Mouse (Mus musculus) cerebellum, postnatal 36 days (tissue): ENCODE measurements around the gene Mxi1.
A peak's percentile ranks its signal among the peaks of the same experiment; 100 is the strongest.

Experiments used
- DNase-seq, 2 experiments: peaks; one replicate each; pipeline ENCODE4 v3.0.0; 2021 to 2022; ENCODE audit warnings: mixed read lengths in 2 of 2

The Mxi1 gene

DNA sequence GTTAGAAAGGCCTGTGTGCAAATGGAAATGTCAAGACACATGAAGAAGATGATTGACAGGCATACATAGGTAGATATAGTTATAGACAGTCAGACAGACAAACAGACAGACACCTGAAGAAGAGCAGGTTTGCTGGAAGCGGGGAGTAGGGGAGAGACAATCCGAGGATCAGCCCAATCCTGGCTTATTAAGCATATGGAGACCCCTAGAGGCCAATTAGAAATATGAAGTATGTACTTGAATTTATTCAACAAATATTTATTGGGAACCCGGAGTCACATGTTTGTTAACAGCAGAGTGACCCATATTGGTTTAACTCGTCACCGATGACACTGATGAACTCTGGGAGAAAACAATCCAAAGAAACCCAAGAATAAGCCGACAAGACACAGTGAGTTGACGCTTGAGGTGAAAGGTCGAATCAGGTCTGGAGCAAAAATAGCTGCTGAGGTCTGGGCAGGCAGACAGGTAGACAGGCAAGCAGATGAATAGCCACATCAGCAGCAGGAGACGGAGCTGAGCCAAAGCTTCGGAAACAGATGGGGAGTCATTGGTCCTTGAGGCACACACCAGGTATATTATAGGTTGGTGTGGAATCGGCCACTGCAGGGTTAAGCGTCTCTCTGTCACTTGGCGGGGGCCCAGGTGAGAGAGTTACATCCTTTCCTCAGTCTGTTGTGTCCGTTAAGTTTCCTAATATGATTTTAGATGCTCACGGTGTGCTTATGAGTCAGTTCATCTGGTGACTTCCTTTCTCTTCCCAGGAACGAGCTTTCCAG lies 90.2 kb downstream of the Mxi1 start:
- peak in 1 of 2 experiments; percentile 46 for DNase-seq

DNA sequence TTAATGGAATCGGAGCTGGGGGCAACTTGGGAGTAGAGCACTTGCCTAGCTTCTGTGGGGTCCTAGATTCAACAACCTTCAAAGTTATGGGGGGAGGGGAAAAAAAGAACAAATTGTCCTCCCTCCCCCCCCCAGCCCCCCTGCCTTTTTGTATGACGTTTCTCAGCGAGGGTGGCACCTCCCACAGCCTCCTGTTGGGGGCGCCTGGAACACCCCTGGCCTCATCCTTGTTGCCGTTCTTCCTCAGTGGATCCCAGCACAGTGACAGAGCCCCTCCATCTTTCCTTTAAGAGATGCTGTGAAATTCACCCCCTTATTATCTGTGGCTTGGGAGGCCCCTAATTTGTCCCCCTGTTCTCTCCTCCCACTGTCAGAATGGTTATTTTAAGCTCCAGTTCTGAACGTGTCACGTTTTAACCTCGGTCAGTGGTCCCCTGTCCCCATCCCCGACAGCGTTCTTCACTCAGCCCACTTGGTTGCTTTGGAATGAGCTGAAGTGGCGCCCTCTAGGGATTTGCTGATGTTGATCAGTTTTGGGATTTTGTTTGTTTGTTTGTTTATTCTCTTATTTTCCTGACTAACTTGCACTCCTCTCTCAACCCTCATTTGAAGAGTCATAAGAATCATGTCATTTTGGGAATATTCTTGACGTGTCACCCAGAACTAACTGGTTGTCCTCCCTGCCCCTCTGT lies 92.6 kb downstream of the Mxi1 start:
- DNase-seq = no peak

DNA sequence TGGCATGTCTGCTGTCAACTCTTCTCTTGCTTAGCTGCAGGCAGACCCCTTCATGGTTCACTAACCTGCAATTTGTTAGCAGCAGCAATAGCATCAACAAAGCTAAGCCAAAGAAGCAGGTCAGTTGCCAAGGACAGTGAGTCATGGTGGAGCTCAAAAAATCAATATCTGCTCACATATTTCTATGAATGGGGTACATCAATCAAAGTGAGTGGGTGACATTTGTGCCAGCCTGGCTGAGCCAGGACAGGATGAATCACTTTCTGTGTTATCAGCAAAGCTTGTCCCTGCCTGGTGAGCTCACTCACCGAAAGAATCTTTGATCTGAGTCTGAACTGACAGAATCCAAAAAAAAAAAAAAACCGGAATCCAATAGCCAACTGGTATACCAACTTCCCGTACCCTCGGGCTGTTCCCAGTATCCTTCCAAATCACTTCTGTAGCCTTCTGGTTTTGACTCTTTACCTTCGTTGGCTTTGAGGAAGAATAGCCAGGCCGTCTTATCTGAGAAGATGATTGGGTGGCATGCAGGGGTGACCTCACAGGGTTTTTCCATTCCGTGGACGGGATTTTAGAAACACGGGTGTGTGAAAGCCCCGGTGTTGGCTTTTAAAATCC lies 94.0 kb downstream of the Mxi1 start:
- DNase-seq = peak; percentile 45 to 60

DNA sequence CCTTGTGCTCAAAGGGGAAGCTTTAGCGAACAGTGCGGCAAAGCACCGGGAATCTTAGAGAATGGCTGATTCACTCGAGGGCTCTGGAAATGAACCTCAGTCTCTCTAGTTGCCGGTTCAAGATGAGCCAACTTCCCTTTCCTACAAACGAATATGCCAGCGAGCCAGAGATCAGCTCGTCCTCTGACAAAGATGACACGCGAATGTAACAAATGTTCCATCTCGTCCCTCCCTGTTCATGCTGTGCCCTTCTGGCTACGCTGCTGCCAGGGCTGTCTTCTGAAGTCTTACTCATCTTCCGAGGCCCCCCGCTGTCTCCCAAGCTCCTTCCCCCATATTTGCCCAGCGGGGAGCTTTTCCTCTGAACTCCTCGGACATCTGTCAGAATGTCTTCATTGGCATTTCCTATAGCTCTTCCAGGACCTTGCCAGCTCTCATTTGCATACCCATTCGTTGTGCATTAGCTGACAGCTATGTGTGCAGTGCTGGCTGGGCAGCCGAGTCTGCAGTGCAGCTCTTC lies 94.6 kb downstream of the Mxi1 start:
- peak; percentile 88 to 92 for DNase-seq

DNA sequence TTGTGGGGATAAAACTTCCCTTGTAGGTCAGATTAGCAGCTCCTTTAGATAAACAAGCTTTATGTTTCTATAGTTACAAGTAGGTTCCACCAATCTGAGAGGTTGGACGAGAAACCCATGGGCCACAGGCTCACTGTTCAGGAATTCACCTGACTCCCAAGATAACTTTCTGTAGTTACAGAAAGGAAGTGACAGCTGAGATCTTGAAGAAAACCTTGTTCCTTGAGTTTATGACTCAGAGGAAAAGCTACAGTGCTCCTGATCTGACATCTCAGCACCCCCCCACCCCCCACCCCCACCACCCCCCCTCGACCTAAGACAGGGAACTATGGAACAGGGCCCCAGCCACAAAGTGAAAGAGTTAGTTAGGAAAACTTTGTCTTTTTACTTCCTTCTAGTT lies 95.5 kb downstream of the Mxi1 start:
- DNase-seq = no peak

DNA sequence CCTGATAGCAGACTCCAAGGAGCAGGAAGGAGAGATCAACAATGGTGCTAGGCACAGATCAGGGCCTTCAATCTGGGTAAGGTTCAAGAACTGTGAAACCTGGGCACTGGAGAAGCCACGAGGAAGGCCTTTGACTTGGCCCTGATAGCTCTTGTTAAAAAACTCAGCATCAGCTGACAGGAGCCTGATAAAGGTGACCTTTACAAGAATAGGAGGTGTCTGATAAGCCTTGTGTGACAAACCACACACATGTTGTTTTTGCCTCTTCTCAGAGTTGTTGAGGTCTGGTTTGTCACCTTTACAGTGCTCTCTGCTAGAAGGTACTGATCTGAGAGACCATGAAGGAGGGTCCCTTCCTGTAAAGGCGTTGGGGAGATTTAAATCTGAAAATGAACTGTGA lies 97.0 kb downstream of the Mxi1 start:
- DNase-seq = no peak

DNA sequence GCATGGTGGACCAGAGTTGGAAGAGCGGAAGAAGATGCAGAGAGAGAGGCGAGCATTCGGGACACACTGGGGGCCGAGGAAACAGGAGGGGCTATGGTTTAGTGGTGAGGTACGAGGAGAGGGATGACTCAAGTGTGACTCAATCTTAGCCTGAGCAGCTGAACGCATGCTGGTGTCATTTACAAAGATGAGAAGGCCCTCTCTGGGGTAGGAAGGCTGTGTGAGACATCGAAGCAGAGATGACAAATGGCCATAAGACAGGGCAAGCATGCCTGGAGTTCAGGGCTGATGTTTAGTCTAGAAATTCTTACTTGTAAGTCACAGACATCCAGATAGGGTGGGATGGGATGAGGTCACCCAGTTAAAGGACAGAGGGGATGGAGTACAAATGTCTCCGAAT lies 98.1 kb downstream of the Mxi1 start:
- no peak for DNase-seq

DNA sequence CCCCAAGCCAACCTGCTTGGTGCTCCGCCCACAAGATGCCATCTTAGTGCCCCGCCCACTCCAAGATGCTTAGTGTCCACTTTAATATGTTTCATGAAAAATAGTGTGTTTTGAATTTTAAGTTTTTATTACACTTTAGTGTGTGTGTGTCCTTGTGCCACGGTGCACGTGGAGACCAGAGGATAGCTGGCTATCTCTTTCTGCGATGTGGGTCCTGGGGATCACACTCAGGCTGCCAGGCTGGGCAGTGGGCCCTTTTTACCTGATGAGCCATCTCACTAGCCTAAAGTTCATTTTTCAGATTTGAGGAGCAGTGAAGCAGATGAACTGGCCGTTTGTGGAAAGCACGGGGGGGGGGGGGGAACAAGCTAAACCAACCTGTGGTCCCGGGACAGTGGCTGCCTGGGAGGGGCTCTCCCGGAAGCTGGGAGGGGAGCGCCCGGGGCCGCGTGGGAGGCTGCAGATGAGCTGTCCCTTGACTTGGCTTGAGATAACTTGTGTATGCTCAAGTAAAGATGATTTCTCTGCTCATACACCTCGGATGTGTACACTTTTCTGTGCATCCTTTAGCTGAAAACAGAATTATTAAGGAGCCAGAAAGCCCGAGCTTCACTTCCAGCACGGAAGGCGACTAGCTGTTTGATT lies 99.5 kb downstream of the Mxi1 start:
- DNase-seq = no peak

DNA sequence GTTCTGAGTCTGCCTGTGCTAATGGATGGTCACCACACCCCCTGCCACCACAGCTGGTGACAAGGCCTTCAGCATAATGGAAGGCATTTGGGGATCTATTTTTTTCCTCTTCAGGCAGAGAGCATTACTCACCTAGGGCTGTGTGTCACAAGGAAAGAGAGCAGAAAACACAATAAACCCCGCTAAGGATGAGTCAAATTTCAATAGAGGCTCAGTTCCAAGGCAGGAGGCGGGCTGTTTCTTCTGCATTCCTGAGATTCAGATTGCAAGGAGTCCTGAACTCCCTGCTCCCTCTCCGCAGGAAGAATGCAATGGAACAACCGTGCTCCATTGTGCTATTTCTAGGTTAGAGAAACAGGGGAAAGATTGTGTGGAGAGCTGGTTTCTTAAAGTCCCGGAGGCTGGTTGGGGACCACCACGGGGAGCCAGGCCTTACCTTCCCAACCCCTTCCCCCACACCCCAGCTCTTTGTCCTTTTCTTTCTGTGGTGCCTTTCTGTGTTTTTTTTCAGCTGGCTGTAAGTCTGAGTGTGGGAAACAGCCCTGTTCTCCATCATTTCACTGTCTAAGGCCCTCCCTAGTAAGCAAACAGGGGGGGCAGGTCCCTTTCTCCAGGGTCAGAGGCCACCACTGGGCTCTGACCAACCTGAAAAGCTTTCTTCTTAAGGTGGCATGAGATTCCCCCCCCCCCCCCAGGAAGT lies 102.0 kb downstream of the Mxi1 start:
- no peak for DNase-seq

DNA sequence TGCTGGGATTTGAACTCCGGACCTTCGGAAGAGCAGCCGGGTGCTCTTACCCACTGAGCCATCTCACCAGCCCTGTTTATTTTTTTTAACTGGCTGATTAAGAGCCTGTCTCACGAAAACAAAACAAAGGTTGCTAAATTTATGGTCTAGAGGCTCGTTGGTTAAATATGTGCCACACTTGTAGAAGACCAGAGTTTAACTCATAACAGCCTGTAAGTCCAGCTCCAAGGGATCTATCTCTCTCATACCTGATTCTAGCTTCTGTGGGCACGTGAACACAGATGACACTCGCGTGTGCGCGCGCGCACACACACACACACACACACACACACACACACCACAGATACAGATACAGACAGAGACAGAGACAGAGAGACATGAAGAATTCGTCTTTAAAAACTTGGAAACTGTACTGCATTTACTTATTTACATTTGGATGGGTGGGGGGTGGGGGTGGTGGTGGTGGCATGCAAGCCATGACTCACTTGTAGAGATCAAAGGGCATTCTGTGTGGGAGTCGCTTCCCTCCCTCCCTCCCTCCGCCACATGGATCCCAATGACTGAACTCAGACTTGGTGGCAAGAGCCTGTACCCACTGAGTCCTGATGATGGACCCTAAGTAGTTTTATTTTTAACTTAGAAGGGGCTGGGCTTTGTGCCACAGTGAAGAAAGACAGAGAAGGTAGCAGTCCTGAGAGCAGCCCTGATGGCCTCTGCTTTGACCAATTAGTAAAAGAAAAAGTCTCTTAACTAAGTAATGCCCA lies 103.5 kb downstream of the Mxi1 start:
- DNase-seq = no peak

DNA sequence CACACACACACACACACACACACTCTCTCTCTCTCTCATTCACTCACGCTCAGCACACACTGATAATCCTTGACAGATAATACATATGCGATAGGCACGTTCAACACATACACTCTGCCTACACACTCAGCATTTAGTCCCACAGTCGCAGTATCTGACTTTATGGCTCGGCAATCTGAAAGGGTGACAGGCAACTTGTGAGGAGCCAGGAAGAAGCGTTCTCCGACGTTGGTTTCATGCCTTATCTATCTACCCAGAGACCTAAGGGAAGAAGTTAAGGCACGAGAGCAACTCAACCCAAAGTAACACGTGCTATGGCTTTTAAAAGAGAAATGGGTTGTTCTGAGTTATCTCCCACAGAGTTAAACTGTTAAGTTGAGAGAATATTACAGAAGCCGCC lies 104.3 kb downstream of the Mxi1 start:
- DNase-seq = no peak

DNA sequence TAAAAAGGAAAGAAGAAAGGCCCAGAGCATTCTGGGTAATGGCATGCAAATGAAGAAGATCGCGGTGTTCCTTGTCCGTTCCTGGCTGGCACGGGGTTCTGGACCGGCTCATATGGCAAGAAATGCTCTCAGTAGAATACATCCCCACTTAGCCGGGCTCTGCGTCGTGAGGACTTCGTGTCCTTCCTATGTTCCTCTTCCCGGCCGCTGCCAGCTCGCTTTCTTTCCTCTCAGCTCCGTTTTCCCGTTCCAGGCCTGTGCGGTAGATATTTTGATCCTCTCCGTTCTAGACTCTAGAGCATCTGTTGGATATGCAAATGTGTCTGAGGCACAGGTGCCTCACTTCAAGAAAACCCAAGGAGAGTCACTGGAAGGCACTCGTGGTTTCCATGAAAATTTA lies 104.9 kb downstream of the Mxi1 start:
- DNase-seq = no peak

DNA sequence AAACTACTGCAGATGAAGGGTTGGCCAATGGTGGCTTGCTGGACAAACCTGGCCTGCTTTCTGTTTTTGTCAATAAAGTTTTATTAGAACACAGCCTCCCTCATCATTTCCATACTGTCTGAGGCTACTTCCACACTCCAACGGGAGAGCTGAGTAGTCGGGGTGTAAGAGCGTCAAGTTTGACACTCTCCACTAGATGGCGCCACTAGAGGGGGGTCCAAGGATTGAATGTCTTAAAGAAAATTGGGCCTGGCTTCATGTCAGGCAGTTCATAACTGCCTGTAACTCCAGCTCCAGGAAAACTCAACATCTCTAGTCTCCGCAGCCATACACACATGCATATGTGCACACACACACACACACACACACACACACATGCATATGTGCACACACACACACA lies 109.5 kb downstream of the Mxi1 start:
- DNase-seq = peak in 1 of 2 experiments; percentile 54

DNA sequence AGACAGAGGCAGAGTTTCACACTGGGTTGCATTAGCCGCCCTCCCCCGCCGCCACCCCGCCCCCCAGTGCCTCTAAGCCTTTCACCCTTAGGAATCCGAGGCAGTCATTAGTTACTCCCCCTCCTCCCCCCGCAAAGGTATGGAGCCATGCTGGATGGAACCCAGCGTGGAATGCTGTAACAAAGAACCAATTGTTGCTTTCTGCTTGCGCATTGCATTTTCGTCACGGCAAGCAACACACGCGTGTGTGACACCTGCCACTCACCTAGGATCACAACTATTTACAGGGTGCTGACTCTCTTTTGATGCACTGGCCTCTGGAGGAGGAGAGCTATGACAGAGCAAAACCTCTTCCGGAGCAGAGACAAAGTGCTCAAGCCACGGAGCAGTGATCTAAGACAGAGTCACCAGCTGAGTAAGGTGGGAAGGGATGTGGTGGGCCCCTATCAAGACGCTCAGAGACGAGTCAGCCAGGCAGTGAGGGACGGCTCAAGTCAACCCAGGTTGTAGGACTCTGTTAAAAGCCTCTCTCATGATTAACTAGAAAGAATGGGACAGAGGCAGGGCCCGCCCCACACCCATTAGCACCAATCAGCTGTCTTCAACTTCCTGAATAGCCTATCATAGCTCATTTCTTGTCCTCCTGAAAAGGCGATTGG lies 110.7 kb downstream of the Mxi1 start:
- peak; percentile 72 to 78 for DNase-seq

DNA sequence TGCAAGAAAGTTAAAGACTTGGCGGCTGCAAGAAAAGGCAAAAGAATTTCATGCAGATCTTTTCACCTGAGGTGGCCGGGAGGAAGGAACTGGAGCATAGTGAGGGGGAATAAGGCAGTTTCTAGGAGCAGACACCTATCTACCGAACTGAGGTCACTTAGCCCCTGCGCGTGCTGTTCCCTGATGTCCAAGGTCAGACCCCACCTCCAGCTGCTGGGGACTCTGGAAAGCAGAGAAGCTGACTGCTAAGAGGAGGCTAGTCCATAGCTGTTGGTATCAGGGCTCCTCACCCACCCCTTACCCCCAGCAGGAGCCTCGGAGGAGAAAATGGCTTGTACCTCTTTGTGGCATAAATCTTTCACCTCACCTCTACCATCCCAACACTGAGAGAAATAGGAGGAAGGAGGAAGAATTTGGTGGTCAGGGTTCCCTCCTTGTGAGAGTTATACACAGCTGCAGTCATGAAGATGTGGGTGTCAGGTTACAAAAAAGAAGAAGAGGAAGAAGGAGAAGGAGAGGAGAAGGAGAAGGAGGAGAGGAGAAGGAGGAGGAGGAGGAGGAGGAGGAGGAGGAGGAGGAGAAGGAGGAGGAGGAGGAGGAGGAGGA lies 111.4 kb downstream of the Mxi1 start:
- DNase-seq = no peak

DNA sequence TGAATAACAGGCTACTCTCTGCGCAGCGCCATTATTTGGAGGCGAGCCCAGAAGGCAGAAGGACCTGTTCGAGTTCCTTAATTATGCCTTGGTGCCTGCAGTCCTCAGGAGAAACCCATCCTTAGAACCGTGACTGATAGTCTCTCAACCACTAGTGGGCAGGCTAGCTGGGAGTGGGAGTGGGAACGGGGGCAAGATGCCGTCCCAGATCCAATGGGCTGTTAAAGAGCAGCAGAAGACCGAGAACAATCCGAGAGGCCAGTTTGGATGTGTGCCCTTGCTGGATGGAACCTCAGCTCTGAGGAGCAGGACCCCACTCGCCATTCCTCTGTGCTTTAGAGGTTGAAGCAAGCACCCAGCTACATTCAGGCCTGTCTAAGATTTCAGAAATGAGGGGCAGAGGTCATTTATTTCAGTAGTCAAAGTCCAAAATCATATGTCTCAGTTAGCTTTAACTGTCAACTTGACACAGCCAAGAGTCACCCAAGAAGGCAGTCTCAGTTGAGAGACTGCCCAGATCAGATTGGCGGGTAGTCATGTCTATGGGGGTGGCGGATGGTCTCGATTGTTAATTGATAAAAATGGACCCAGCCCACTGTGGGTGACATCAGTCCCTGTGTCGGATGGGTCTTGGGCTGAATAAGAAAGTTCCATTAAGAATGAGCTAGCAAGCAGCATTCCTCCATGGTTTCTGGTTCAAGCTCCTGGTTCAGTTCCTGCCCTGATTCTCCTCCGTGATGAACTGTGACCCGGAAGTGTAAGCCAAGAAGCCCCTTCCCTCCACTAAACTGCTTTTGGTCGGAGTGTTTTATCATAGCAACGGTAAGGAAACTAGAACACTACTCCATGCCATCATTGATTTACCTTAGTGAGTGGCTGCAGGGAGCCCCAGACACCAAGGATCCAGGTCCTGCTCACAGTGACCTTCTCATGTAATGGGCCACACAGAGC lies 112.3 kb downstream of the Mxi1 start:
- DNase-seq = no peak

DNA sequence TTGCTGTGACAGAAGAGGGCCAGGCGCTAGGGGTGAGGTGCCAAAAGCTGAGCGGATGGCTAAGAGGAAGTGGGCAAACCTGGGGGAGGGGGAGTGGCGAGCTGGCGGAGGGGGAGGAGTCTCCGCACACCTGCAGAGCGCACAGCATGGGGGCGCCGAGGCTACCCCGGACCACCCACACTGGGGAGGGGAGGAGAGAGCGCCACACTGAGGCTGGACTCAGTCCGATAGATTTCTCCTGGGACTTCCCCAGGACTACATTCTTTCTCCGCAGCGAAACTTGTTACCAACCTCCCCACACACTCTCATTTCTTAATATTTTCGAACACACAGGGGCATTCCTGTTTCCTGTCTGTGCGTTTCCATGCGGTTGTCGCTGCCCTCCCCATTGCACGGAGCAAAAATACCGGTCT lies 113.0 kb downstream of the Mxi1 start:
- DNase-seq = no peak

DNA sequence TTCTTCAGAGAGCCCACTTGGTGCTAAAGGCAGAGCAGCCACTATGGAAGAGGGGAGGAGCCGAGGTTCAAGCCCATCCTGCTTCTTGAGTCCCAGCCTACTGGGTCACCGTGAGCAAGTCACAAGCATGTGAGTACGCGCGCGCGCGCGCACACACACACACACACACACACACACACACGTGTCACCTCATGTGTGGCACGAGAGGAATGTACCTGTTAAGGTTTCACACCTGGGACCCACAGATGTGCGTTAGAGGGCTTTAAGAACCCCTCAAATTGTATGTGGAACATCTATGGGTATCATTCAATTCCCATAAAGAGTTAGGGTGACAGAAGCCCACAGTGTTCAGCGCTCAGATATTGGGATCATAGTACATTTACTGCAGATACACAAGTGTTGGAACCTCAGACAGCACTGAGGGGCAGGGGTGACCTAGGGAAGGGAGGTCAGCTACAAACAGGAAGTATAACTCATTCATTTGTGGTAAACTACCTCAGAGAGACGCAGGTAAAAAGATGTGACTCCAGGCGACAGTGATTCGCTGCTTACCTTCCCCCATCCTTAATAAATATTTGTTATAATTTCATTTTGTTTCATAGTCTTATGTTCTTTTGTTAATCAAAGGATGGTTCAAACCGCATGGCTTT lies 113.6 kb downstream of the Mxi1 start:
- no peak for DNase-seq

DNA sequence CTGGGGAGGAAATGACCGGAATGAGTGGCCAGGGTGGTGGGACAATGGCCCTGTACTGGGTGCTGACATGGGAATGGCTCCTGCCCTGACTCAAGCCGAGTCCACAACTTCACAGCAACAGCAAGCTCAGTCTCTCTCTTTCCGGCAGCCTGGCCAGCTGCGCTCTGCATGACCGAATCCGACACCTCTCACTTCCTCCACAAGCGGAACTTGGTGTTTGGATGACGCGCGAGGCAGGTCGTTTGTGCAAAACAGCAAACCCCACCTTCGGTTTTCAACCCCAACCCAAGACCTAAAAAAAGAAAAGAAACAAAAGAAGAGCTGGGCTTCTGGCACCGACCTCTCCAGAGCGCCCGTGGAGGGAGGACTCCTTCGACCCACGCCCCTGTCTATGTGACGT lies 114.3 kb downstream of the Mxi1 start:
- no peak for DNase-seq
